Mouse (Mus musculus) heart, adult 2 months (tissue): ENCODE measurements around the gene P3h2.

Experiments
- CTCF ChIP-seq: fragments of 200-600 bp; IDR thresholded peaks from 2 replicates; pipeline ENCODE4 v1.8.1; 2022; ENCODE audit warnings: antibody characterized with exemption, mild to moderate bottlenecking, moderate library complexity
- EP300 ChIP-seq: fragments of 200-500 bp; IDR thresholded peaks from 2 replicates; pipeline ENCODE4 v1.6.1; 2011; ENCODE audit warnings: low read depth, low read length, control low read depth; ENCODE audit not compliant: insufficient read depth

DNA sequence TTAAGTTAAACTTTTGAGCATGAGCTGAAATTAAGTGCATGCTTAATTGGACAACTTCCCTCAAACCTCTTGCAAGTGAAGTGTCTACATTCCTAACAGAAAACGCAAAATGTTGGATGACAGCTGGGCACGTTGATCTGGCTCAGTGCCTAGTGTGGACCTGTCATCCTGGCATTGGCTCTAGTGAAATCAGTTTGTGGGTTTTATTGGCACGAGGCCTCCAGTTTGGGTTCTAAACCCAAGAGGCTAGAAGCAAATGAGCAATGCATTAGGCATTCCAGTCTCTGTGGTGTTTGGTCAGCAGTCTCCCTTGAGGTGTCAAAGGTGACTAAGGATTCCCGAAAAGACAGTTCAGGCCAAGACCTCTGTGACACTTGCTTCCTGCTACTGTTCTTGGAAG lies 102.3 kb downstream of the P3h2 start:
- TF ChIP-seq CTCF (no peak), EP300 (no peak)
